Mouse (Mus musculus): ENCODE data around the gene Atp2b4. TPM values are rescaled to one million over a fixed set of nuclear protein-coding genes. Genes with fewer than 3 reads are reported as not detected.
"Not testable (repeated sequence)": the region's sequence is repeated elsewhere in the genome, so short reads cannot be mapped to it uniquely, and the experiment has no call there.

Atp2b4 gene
- polyA plus RNA-seq, 1 experiment from 2014 or later = 23.4 TPM

DNA sequence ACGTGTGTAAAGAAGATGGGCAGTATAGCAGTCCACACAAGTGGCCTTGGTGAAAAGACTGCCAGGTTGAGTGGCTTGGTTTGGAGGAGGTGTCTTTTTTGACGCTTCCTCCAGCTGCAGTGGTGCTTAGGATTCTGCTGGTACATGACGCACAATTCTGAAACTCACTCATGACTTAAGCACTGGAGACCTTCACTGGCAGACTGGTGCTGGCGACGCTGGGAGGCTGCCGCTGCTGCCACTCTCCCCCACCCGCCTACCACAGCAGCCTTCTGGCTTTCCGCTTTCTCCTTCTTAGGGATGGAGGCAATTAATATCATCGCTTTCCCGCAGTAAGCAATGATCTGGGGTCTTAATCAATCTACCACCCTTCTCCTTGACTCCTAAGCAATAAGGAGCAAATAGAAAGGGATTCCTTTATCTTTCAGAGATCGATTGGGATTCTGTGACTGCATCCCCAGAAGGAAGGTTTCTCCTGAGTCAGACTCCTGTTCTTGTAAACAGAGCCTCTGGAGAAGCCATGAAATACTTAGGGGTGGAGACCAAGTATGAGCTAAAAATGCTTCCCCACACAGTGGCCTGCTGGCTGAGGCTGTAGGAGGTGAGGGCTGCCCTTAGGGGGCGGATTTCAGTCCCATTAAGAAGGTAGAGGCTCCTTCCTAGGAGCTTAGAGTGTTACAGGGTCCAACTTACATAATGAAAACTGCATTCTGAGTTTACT is 88.4 kb downstream of the Atp2b4 start:
- Histone ChIP-seq H3K4me1 (ENCODE audit: control insufficient read depth, insufficient read depth, low read length) (peaks cover 20% of the 10 kb centered on the region; the same call in 1 of the 2 replicates), H3K4me2 (ENCODE audit: low read depth, low read length) (no peak overlapping the region), H3K27ac (replicated peaks; ENCODE audit: low read depth, low read length) (no peak overlapping the region), H3K36me3 (ENCODE audit: control insufficient read depth, insufficient read depth, low read length) (peaks cover 37% of the 10 kb centered on the region), H3K27me3 (replicated peaks; ENCODE audit: control insufficient read depth, insufficient read depth, low read length) (no peaks in the 10 kb centered on the region), H3K9ac (ENCODE audit: low read depth, low read length) (no peak overlapping the region), H3K4me3 (ENCODE audit: low read depth, low read length) (no peak overlapping the region), H3K9me3 (ENCODE audit: control insufficient read depth, low read length) (no peaks in the 10 kb centered on the region)
- WGBS = 38% methylated on average over 12 of the region's 12 CpGs
- DNase-seq (ENCODE audit: low spot score) (no peak), ATAC-seq (ENCODE audit: low read depth) (no peak)

DNA sequence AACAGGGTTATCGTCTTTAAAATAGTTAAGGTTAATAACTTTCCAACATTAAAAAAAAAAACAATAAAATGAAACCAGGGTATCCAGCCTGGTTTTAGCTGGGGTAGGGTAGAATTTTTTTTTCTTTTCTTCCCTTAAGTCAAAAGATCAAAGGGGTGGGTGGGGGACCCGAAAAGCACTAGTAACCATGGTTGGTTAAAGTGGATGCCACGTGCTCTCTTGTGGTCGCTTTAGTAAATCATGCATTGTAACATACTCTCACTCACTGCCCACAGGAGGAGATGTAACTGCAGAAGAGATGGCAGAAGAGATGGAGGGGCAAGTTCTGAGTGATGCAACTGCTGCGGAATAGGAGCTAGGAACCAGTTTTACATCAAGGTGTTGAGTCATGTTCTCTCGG is 89.5 kb downstream of the Atp2b4 start:
- ATAC-seq (ENCODE audit: low read depth) (no peak), DNase-seq (ENCODE audit: low spot score) (peak; percentile 30)
- Histone ChIP-seq H3K4me1 (ENCODE audit: control insufficient read depth, insufficient read depth, low read length) (peaks cover 20% of the 10 kb centered on the region; the same call in 1 of the 2 replicates), H3K4me2 (ENCODE audit: low read depth, low read length) (no peak overlapping the region), H3K27ac (replicated peaks; ENCODE audit: low read depth, low read length) (no peak overlapping the region), H3K4me3 (ENCODE audit: low read depth, low read length) (no peak overlapping the region), H3K9ac (ENCODE audit: low read depth, low read length) (no peak overlapping the region), H3K9me3 (ENCODE audit: control insufficient read depth, low read length) (no peaks in the 10 kb centered on the region), H3K36me3 (ENCODE audit: control insufficient read depth, insufficient read depth, low read length) (peaks cover 43% of the 10 kb centered on the region), H3K27me3 (replicated peaks; ENCODE audit: control insufficient read depth, insufficient read depth, low read length) (no peaks in the 10 kb centered on the region)
- WGBS = 37% methylated on average over 6 of the region's 6 CpGs

- WGBS = 59% methylated on average over 5 of the region's 6 CpGs
- H3K36me3 ChIP-seq (ENCODE audit: control insufficient read depth, insufficient read depth, low read length) = peaks cover 48% of the 10 kb centered on the region
- ATAC-seq (ENCODE audit: low read depth) = no peak
Measured at GRCm38 (mm10) chr1:133710895-133711294, 89.9 kb downstream of the Atp2b4 start.

GRCm38 (mm10) chr1:133709292-133709691 is 91.5 kb downstream of the Atp2b4 start:
- Histone ChIP-seq H3K27me3 (replicated peaks; ENCODE audit: control insufficient read depth, insufficient read depth, low read length) (no peaks in the 10 kb centered on the region), H3K36me3 (ENCODE audit: control insufficient read depth, insufficient read depth, low read length) (peaks cover 43% of the 10 kb centered on the region), H3K27ac (replicated peaks; ENCODE audit: low read depth, low read length) (no peak overlapping the region), H3K9me3 (ENCODE audit: control insufficient read depth, low read length) (no peaks in the 10 kb centered on the region), H3K4me3 (ENCODE audit: low read depth, low read length) (no peak overlapping the region), H3K4me2 (ENCODE audit: low read depth, low read length) (no peak overlapping the region), H3K9ac (ENCODE audit: low read depth, low read length) (no peak overlapping the region), H3K4me1 (ENCODE audit: control insufficient read depth, insufficient read depth, low read length) (peaks cover 20% of the 10 kb centered on the region; the same call in 1 of the 2 replicates)
- ATAC-seq (ENCODE audit: low read depth) (no peak), DNase-seq (ENCODE audit: low spot score) (no peak)
- WGBS = 71% methylated on average over 3 of the region's 3 CpGs

More at GRCm38 (mm10) chr1:133710895-133711294, 89.9 kb downstream of the Atp2b4 start:
- Histone ChIP-seq H3K27ac (replicated peaks; ENCODE audit: low read depth, low read length) (no peak overlapping the region), H3K4me1 (ENCODE audit: control insufficient read depth, insufficient read depth, low read length) (peaks cover 20% of the 10 kb centered on the region; the same call in 1 of the 2 replicates), H3K4me2 (ENCODE audit: low read depth, low read length) (no peak overlapping the region), H3K9me3 (ENCODE audit: control insufficient read depth, low read length) (no peaks in the 10 kb centered on the region), H3K4me3 (ENCODE audit: low read depth, low read length) (no peak overlapping the region), H3K27me3 (replicated peaks; ENCODE audit: control insufficient read depth, insufficient read depth, low read length) (no peaks in the 10 kb centered on the region), H3K9ac (ENCODE audit: low read depth, low read length) (no peak overlapping the region)
- no peak for DNase-seq (ENCODE audit: low spot score)

- not testable (repeated sequence) for H3K4me2 ChIP-seq (ENCODE audit: low read depth, low read length); H3K4me3 ChIP-seq (ENCODE audit: low read depth, low read length); H3K4me1 ChIP-seq (ENCODE audit: control insufficient read depth, insufficient read depth, low read length); ATAC-seq (ENCODE audit: low read depth); H3K27ac ChIP-seq (replicated peaks; ENCODE audit: low read depth, low read length); DNase-seq (ENCODE audit: low spot score); H3K9ac ChIP-seq (ENCODE audit: low read depth, low read length); H3K27me3 ChIP-seq (replicated peaks; ENCODE audit: control insufficient read depth, insufficient read depth, low read length); H3K9me3 ChIP-seq (ENCODE audit: control insufficient read depth, low read length)
- H3K36me3 ChIP-seq (ENCODE audit: control insufficient read depth, insufficient read depth, low read length) = peaks cover 15% of the 10 kb centered on the region
- 22% methylated on average over 1 of the region's 2 CpGs for WGBS
Measured at GRCm38 (mm10) chr1:133701824-133702223, 99.0 kb downstream of the Atp2b4 start.

GRCm38 (mm10) chr1:133697935-133698620 is 102.8 kb downstream of the Atp2b4 start:
- WGBS = 93% methylated on average over 12 of the region's 12 CpGs

DNA sequence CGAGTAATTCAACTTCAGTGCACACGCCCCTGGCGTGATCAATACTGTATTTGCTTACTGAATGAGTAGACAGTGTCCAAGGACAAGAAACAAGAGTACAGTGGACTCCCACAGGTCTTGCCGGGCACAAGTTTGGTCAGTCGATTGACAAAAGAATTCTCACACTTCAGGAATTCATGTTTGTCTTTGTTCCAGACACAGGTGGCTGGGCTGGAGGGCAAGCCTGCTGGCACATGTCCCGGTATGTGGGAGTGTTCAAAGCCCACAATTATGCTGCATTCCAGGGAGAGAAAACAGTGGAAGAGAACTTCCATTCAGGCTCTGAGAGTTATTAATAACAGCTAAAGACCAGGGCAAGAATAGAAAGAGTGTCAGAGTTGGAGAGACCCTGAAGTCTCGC is 104.9 kb downstream of the Atp2b4 start:
- WGBS = 13% methylated on average over 7 of the region's 7 CpGs

More at GRCm38 (mm10) chr1:133697935-133698620, 102.8 kb downstream of the Atp2b4 start:
- Histone ChIP-seq H3K9me3 (ENCODE audit: control insufficient read depth, low read length) (no peaks in the 10 kb centered on the region), H3K27me3 (replicated peaks; ENCODE audit: control insufficient read depth, insufficient read depth, low read length) (no peaks in the 10 kb centered on the region), H3K27ac (replicated peaks; ENCODE audit: low read depth, low read length) (no peak overlapping the region), H3K9ac (ENCODE audit: low read depth, low read length) (no peak overlapping the region), H3K4me1 (ENCODE audit: control insufficient read depth, insufficient read depth, low read length) (peaks cover 22% of the 10 kb centered on the region), H3K4me2 (ENCODE audit: low read depth, low read length) (no peak overlapping the region), H3K4me3 (ENCODE audit: low read depth, low read length) (no peak overlapping the region), H3K36me3 (ENCODE audit: control insufficient read depth, insufficient read depth, low read length) (no peaks in the 10 kb centered on the region)
- ATAC-seq (ENCODE audit: low read depth) = no peak
- no peak for DNase-seq (ENCODE audit: low spot score)

GRCm38 (mm10) chr1:133694876-133695275 is 106.0 kb downstream of the Atp2b4 start:
- H3K27me3 ChIP-seq (replicated peaks; ENCODE audit: control insufficient read depth, insufficient read depth, low read length) = no peaks in the 10 kb centered on the region
- H3K36me3 ChIP-seq (ENCODE audit: control insufficient read depth, insufficient read depth, low read length) = no peaks in the 10 kb centered on the region
- no peak overlapping the region for H3K9ac ChIP-seq (ENCODE audit: low read depth, low read length)
- ATAC-seq (ENCODE audit: low read depth) (no peak), DNase-seq (ENCODE audit: low spot score) (no peak)
- no peak overlapping the region for H3K4me3 ChIP-seq (ENCODE audit: low read depth, low read length)
- H3K27ac ChIP-seq (replicated peaks; ENCODE audit: low read depth, low read length) = peak overlapping the region; percentile 80
- H3K9me3 ChIP-seq (ENCODE audit: control insufficient read depth, low read length) = no peaks in the 10 kb centered on the region
- no peak overlapping the region for H3K4me2 ChIP-seq (ENCODE audit: low read depth, low read length)
- 92% methylated on average over 1 of the region's 1 CpGs for WGBS
- H3K4me1 ChIP-seq (ENCODE audit: control insufficient read depth, insufficient read depth, low read length) = peaks cover 22% of the 10 kb centered on the region

More for the DNA sequence above, 104.9 kb downstream of the Atp2b4 start:
- Histone ChIP-seq H3K4me3 (ENCODE audit: low read depth, low read length) (no peak overlapping the region), H3K27me3 (replicated peaks; ENCODE audit: control insufficient read depth, insufficient read depth, low read length) (no peaks in the 10 kb centered on the region), H3K4me1 (ENCODE audit: control insufficient read depth, insufficient read depth, low read length) (peaks cover 22% of the 10 kb centered on the region), H3K36me3 (ENCODE audit: control insufficient read depth, insufficient read depth, low read length) (no peaks in the 10 kb centered on the region), H3K4me2 (ENCODE audit: low read depth, low read length) (no peak overlapping the region), H3K9me3 (ENCODE audit: control insufficient read depth, low read length) (no peaks in the 10 kb centered on the region), H3K27ac (replicated peaks; ENCODE audit: low read depth, low read length) (peak overlapping the region; percentile 80), H3K9ac (ENCODE audit: low read depth, low read length) (no peak overlapping the region; the same call in 1 of the 2 replicates)
- ATAC-seq (ENCODE audit: low read depth) (peak; percentile 80), DNase-seq (ENCODE audit: low spot score) (peak; percentile 93)

Measured in embryonic facial prominence, embryonic 14.5 days (tissue).